Mouse (Mus musculus) CH12.LX (cell line): Measurements from ENCODE around the gene Gm37240. TPM values are rescaled to one million over a fixed set of nuclear protein-coding genes. Genes with fewer than 3 reads are reported as not detected.

Experiments
- DNase-seq: peaks from one replicate; pipeline ENCODE4 v3.0.0-alpha.2; 2013; ENCODE audit errors: extremely low read depth
- H3K27ac ChIP-seq: 2 replicates; pipeline ENCODE4 v1.5.1; 2012; ENCODE audit warnings: low read depth, mild to moderate bottlenecking, control low read depth, moderate library complexity; ENCODE audit not compliant: insufficient read depth
- H3K27me3 ChIP-seq: replicated peaks from 2 replicates; pipeline ENCODE3; 2012; ENCODE audit warnings: inconsistent platforms
- H3K36me3 ChIP-seq, 2 experiments: replicated peaks in 1 of 2; 2 replicates each; pipeline versions ENCODE3 to v1.6.1; 2012; ENCODE audit warnings: inconsistent platforms in 1 of 2, low read length in 1 of 2, mild to moderate bottlenecking in 1 of 2, mixed read lengths in 1 of 2, moderate library complexity in 1 of 2; ENCODE audit not compliant: control insufficient read depth in 1 of 2, insufficient read depth in 1 of 2
- H3K4me1 ChIP-seq, 2 experiments: 2 replicates each; pipeline ENCODE4 v1.6.1; 2012; ENCODE audit warnings: inconsistent platforms in 1 of 2, moderate library complexity in 1 of 2; ENCODE audit not compliant: insufficient read depth in 2 of 2, control insufficient read depth in 1 of 2
- H3K4me2 ChIP-seq: 2 replicates; pipeline ENCODE4 v1.6.1; 2012; ENCODE audit warnings: low read depth, mild to moderate bottlenecking, control low read depth; ENCODE audit not compliant: poor library complexity, insufficient read depth, severe bottlenecking
- H3K4me3 ChIP-seq, 3 experiments: fragments of 150-350 bp in 1 of 3; sonication (generic) in 1 of 3; replicated peaks in 1 of 3; 2 replicates each; pipeline versions ENCODE3 to v1.5.1; 2011 to 2012; ENCODE audit warnings: low read depth in 2 of 3, low read length in 2 of 3, mild to moderate bottlenecking in 2 of 3, moderate library complexity in 2 of 3, control low read depth in 1 of 3, improper control_type of control experiment in 1 of 3, inconsistent platforms in 1 of 3, mixed read lengths in 1 of 3; ENCODE audit not compliant: poor library complexity in 1 of 3
- H3K79me2 ChIP-seq: replicated peaks from 2 replicates; pipeline ENCODE4 v1.6.1; 2012; ENCODE audit warnings: mild to moderate bottlenecking, moderate library complexity; ENCODE audit not compliant: control insufficient read depth, poor library complexity, insufficient read depth, severe bottlenecking; ENCODE audit errors: extremely low read depth
- H3K9ac ChIP-seq: 2 replicates; pipeline ENCODE4 v1.6.1; 2012; ENCODE audit warnings: low read depth, mild to moderate bottlenecking, control low read depth, moderate library complexity; ENCODE audit not compliant: insufficient read depth
- H3K9me3 ChIP-seq: replicated peaks from 2 replicates; pipeline ENCODE3; 2012; ENCODE audit warnings: low read length, inconsistent platforms, mixed read lengths
- BHLHE40 ChIP-seq: IDR thresholded peaks from 2 replicates; pipeline ENCODE4 v1.6.1; 2011; ENCODE audit warnings: mild to moderate bottlenecking, low read depth, low read length, improper control_type of control experiment
- CHD1 ChIP-seq: IDR thresholded peaks from 2 replicates; pipeline ENCODE4 v1.6.1; 2012; ENCODE audit warnings: low read depth, low read length, improper control_type of control experiment, inconsistent platforms
- CHD2 ChIP-seq: IDR thresholded peaks from 2 replicates; pipeline ENCODE4 v1.6.1; 2011; ENCODE audit warnings: low read length, improper control_type of control experiment
- CTCF ChIP-seq, 2 experiments: IDR thresholded peaks in 1 of 2; conservative IDR thresholded peaks in 1 of 2; 2 replicates each; pipeline ENCODE4 v1.5.1; 2011 to 2012; ENCODE audit warnings: low read depth in 2 of 2, low read length in 2 of 2, improper control_type of control experiment in 1 of 2, inconsistent platforms in 1 of 2, mild to moderate bottlenecking in 1 of 2, moderate library complexity in 1 of 2
- E2F4 ChIP-seq: IDR thresholded peaks from 2 replicates; pipeline ENCODE4 v1.6.1; 2011; ENCODE audit warnings: low read depth, low read length, improper control_type of control experiment; ENCODE audit not compliant: insufficient replicate concordance
- ETS1 ChIP-seq: conservative IDR thresholded peaks from 2 replicates; pipeline ENCODE4 v1.6.1; 2012; ENCODE audit warnings: low read depth, mild to moderate bottlenecking, inconsistent platforms, low read length, improper control_type of control experiment, moderate library complexity
- GABPA ChIP-seq: IDR thresholded peaks from 2 replicates; pipeline ENCODE4 v1.6.1; 2012; ENCODE audit warnings: low read depth, low read length, improper control_type of control experiment, inconsistent platforms; ENCODE audit not compliant: insufficient replicate concordance
- IRF4 ChIP-seq: IDR thresholded peaks from 2 replicates; pipeline ENCODE4 v1.6.1; 2014; ENCODE audit warnings: low read depth, mild to moderate bottlenecking, inconsistent platforms, low read length, improper control_type of control experiment
- KAT2A ChIP-seq: IDR thresholded peaks from 2 replicates; pipeline ENCODE4 v1.6.1; 2012; ENCODE audit warnings: low read length, improper control_type of control experiment, inconsistent platforms; ENCODE audit not compliant: insufficient replicate concordance
- MAFK ChIP-seq: IDR thresholded peaks from 2 replicates; pipeline ENCODE4 v1.6.1; 2011; ENCODE audit warnings: low read length, improper control_type of control experiment; ENCODE audit not compliant: insufficient replicate concordance
- MAX ChIP-seq: IDR thresholded peaks from 2 replicates; pipeline ENCODE4 v1.6.1; 2011; ENCODE audit warnings: low read length, improper control_type of control experiment
- MEF2A ChIP-seq: IDR thresholded peaks from 2 replicates; pipeline ENCODE4 v1.6.1; 2014; ENCODE audit warnings: low read depth, mild to moderate bottlenecking, inconsistent platforms, low read length, improper control_type of control experiment, borderline replicate concordance
- NRF1 ChIP-seq: IDR thresholded peaks from 2 replicates; pipeline ENCODE4 v1.6.1; 2014; ENCODE audit warnings: low read depth, mild to moderate bottlenecking, inconsistent platforms, low read length, improper control_type of control experiment, moderate library complexity
- PAX5 ChIP-seq: IDR thresholded peaks from 2 replicates; pipeline ENCODE4 v1.6.1; 2012; ENCODE audit warnings: low read length, inconsistent platforms, mixed read lengths
- POLR2AphosphoS2 ChIP-seq: IDR thresholded peaks from 2 replicates; pipeline ENCODE4 v1.6.1; 2011; ENCODE audit warnings: low read depth, low read length, improper control_type of control experiment
- SIN3A ChIP-seq: IDR thresholded peaks from 2 replicates; pipeline ENCODE4 v1.6.1; 2012; ENCODE audit warnings: low read length, improper control_type of control experiment, inconsistent platforms
- SMC3 ChIP-seq: IDR thresholded peaks from 2 replicates; pipeline ENCODE4 v1.6.1; 2011; ENCODE audit warnings: low read depth, low read length, improper control_type of control experiment
- TCF12 ChIP-seq: IDR thresholded peaks from 2 replicates; pipeline ENCODE4 v1.6.1; 2014; ENCODE audit warnings: low read depth, mild to moderate bottlenecking, inconsistent platforms, low read length, improper control_type of control experiment
- UBTF ChIP-seq: IDR thresholded peaks from 2 replicates; pipeline ENCODE4 v1.6.1; 2012; ENCODE audit warnings: low read depth, mild to moderate bottlenecking, inconsistent platforms, low read length, improper control_type of control experiment, moderate library complexity
- USF1 ChIP-seq: IDR thresholded peaks from 2 replicates; pipeline ENCODE4 v1.6.1; 2014; ENCODE audit warnings: low read depth, mild to moderate bottlenecking, inconsistent platforms, low read length, improper control_type of control experiment
- ZC3H11A ChIP-seq: IDR thresholded peaks from 2 replicates; pipeline ENCODE4 v1.6.1; 2012; ENCODE audit warnings: low read depth, mild to moderate bottlenecking, inconsistent platforms, low read length, improper control_type of control experiment
- ZKSCAN1 ChIP-seq: IDR thresholded peaks from 2 replicates; pipeline ENCODE4 v1.6.1; 2012; ENCODE audit warnings: low read depth, inconsistent platforms, low read length, improper control_type of control experiment, borderline replicate concordance
- ZMIZ1 ChIP-seq: IDR thresholded peaks from 2 replicates; pipeline ENCODE4 v1.6.1; 2012; ENCODE audit warnings: low read depth, mild to moderate bottlenecking, inconsistent platforms, low read length, improper control_type of control experiment
- ZNF384 ChIP-seq: IDR thresholded peaks from 2 replicates; pipeline ENCODE4 v1.6.1; 2012; ENCODE audit warnings: low read depth, low read length, improper control_type of control experiment, inconsistent platforms
- dilution Hi-C: fragments of 300-500 bp; cut with MboI; formaldehyde crosslinking; loops from 2 replicates; pipeline ENCODE4 v1.14.3; 2020; ENCODE audit warnings: low sequenced_read_pairs; ENCODE audit not compliant: extremely low pct_unique_long_range_greater_than_20kb, extremely low pct_ligation_motif_present
- in situ Hi-C: fragments of 300-500 bp; cut with MboI; formaldehyde crosslinking; loops from 3 replicates; pipeline ENCODE4 v1.14.3; 2019; ENCODE audit warnings: low sequenced_read_pairs, low pct_ligation_motif_present, low pct_unique_long_range_greater_than_20kb, mixed read lengths
- polyA plus RNA-seq: library from polyadenylated mRNA; unstranded; fragments of >175 nt; gene quantifications from 2 replicates; pipeline ENCODE4 v1.2.1, GENCODE M21; 2012; ENCODE audit warnings: low read depth; ENCODE audit not compliant: insufficient read length
- total RNA-seq, 2 experiments: library from RNA; depleted of rRNA; stranded (reverse); fragments of 300-350 nt in 1 of 2; fragments of >200 nt in 1 of 2; gene quantifications; 2 replicates each; pipeline ENCODE4 v1.2.3; 2012 to 2014

The Gm37240 gene
- total and polyA plus RNA-seq, 3 experiments = 0.08 to 0.19 (median 0.14) TPM

DNA sequence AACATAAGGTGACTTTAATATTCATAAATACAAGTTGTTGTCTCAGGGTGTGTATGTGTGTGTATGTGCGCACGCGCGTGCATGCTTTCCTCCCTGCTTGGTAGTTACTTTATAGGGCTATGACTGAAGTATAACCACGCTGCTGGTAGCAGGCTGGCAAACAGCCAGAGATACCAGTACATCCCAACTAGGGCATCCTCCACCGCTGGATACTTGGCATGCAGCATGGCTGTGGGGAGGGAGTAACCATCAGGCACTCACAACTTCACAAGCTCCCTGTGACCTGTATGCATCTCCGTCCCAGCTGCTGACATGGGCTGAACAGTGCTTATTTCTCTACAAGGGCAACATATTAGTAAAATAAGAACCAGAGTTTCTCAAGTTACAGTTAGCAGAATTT is 227.6 kb downstream of the Gm37240 start:
- Histone ChIP-seq H3K27me3 (no peaks in the 10 kb centered on the region), H3K9ac (no peak overlapping the region), H3K4me2 (no peak overlapping the region), H3K4me1 (peaks cover 0 to 14% of the 10 kb centered on the region in 2 experiments; a peak in 3 of 4 replicates), H3K79me2 (no peaks in the 10 kb centered on the region), H3K9me3 (no peaks in the 10 kb centered on the region), H3K4me3 (no peak overlapping the region), H3K27ac (no peak overlapping the region), H3K36me3 (peaks cover 6 to 18% of the 10 kb centered on the region in 2 experiments)
- dilution Hi-C loops (no loop called here), in situ Hi-C loops (no loop called here)
- no peak for DNase-seq
- TF ChIP-seq CTCF (conservative IDR thresholded peaks at IDR 0.05 in 1 of 2, IDR thresholded peaks at IDR 0.05 in 1 of 2; ENCODE audit: low read depth in 2 of 2, low read length in 2 of 2) = no peak
- no peak for TF ChIP-seq POLR2AphosphoS2
- no peak for TF ChIP-seq TCF12
- TF ChIP-seq MAX = no peak
- no peak for TF ChIP-seq ZMIZ1
- no peak for TF ChIP-seq UBTF
- no peak for TF ChIP-seq KAT2A
- no peak for TF ChIP-seq ZKSCAN1
- no peak for TF ChIP-seq SIN3A
- no peak for TF ChIP-seq SMC3
- no peak for TF ChIP-seq ZNF384
- TF ChIP-seq CHD2 = no peak
- TF ChIP-seq BHLHE40 = no peak
- no peak for TF ChIP-seq GABPA
- TF ChIP-seq ETS1 = no peak
- TF ChIP-seq ZC3H11A = no peak
- TF ChIP-seq CHD1 = no peak
- no peak for TF ChIP-seq PAX5

DNA sequence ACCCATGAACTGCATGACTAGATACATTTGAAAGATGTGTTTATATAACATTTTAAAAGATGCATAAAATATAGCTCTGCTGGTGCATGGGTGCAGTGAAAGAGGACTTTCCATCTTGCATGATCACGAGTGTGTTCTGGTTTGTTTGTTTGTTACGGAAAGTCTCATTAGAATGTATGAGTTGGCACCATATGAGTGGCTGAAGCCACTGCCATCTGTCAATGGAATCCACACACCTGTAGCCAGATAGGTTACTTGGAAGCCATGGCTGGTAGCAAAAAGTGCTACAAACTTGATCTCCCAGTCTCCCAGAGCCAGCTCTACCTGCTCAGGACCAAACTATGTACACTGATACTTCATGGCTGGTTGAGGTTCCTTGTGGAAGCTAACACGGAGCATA is 231.8 kb downstream of the Gm37240 start:
- Histone ChIP-seq H3K27me3 (no peaks in the 10 kb centered on the region), H3K4me1 (peaks cover 0 to 14% of the 10 kb centered on the region in 2 experiments; a peak in 3 of 4 replicates)
- dilution Hi-C loops = no loop called here
- TF ChIP-seq NRF1 = no peak
- TF ChIP-seq IRF4 = no peak
- TF ChIP-seq USF1 = no peak
- TF ChIP-seq CTCF (conservative IDR thresholded peaks at IDR 0.05 in 1 of 2, IDR thresholded peaks at IDR 0.05 in 1 of 2; ENCODE audit: low read depth in 2 of 2, low read length in 2 of 2) = no peak
- no peak for TF ChIP-seq MAFK
- no peak for TF ChIP-seq MEF2A
- TF ChIP-seq TCF12 = no peak
- no peak for TF ChIP-seq E2F4
- no peak for TF ChIP-seq ZKSCAN1
- TF ChIP-seq CHD1 = no peak
- TF ChIP-seq UBTF = no peak
- TF ChIP-seq, all 38 proteins: peak for 0
- Histone ChIP-seq H3K27ac (no peak overlapping the region), H3K36me3 (peaks cover 29 to 58% of the 10 kb centered on the region in 2 experiments), H3K4me3 (no peak overlapping the region), H3K4me2 (no peak overlapping the region), H3K9me3 (no peaks in the 10 kb centered on the region), H3K79me2 (no peaks in the 10 kb centered on the region), H3K9ac (no peak overlapping the region)
- in situ Hi-C loops = no loop called here
- DNase-seq = no peak
